Mouse (Mus musculus): Measurements from ENCODE around the gene Nploc4.

Gene Nploc4

GRCm38 (mm10) chr11:120335431-120336021 is 102.0 kb downstream of the Nploc4 start:
- DNase-seq (ENCODE audit: low spot score): no peak
